Mouse (Mus musculus) adrenal gland, adult (tissue): Measurements from ENCODE around the gene 1810043G02Rik.
"Not testable (repeated sequence)": the region's sequence is repeated elsewhere in the genome, so short reads cannot be mapped to it uniquely, and the experiment has no call there.

Experiments
- DNase-seq, 2 experiments: peaks; one replicate each; pipeline ENCODE4 v3.0.0; 2022 to 2023; ENCODE audit warnings: low spot score in 1 of 2; ENCODE audit not compliant: inconsistent age in 2 of 2

1810043G02Rik gene

DNA sequence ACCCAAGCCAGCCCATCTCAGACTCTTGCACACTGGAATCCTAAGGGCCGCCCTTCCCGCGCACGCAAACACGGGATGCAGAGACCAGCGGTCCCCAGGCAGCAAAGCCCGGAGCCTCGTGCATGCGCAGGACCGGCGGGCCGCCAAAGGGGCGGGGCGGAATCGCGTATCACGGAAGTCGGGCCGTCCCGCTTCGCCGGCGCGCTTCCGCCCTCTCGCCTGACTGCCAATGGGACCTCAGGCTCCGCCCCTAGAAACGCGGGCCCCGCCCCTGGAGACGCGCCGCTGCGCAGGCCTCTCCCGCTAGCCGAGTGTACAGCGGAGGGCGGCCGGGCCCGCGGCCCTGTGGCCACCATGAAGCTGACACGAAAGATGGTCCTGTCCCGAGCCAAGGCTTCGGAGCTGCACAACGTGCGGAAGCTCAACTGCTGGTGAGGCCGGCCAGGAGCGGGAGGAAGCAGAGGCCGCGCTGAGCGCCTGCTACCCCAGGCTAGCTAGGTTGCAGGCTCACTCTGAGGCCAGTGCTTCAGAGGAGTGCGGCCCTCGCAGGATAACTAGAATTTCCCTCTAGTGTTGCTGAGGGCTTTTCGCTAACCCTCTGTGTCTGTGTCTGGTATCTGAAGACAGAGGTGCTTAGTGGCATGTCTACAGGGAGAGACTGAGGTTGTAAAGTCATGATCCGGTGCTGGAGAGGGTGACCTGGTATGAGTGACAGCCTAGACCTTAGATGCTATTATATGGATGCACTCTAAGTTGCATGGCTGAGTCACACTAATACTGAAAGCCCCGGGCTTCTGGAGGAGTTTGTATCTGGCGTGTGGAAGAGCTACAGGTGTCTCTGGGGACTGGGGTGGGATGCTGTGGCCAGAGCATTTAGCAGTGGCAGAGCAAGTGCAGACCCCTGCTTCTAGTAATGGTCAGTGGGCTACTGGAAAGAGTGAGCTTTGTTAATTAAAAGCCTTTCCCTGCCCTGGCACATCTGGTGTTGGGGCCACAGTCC lies at the start of gene 1810043G02Rik:
Gene 1810043G02Rik (plus strand): TSS at position 174 of the 1,000 bp plus-strand sequence.
- peak; percentile 99 to 100 for DNase-seq

DNA sequence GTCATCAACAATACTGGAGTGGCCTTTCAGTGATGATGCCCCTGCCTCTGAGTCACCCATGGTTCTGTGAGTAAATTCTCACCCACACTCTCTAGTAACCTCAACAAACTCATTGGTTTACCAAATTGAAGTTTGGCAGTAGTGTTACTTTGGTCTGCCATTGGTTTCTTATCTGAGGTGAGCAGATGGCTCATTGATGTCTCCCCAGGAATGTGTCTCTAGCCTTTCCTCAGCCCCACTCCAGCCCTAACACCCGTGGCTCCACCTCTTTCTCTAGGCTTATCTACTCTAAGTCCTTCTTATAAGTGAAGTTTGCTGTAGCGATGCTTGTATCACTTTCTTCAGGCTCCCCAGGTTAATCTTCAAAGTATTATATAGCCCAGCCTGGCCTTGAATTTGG lies 38.6 kb upstream of the 1810043G02Rik start:
- DNase-seq = no peak

DNA sequence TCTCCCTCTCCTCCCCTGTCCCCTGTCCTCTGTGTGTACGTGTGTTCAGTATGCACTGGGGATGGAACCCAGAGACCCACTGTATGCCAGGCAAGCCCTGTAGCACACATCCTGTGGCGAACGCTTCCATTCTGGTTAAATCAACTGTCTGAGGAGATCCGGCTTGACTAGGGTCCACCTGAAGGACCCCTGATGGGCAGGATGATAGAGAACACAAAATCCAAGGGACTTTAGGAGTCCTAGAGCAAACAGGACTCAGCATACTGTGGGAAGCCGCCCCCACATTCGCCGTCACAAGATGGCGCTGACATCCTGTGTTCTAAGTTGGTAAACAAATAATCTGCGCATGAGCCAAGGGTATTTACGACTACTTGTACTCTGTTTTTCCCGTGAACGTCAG lies 27.9 kb upstream of the 1810043G02Rik start:
- DNase-seq = not testable (repeated sequence)

DNA sequence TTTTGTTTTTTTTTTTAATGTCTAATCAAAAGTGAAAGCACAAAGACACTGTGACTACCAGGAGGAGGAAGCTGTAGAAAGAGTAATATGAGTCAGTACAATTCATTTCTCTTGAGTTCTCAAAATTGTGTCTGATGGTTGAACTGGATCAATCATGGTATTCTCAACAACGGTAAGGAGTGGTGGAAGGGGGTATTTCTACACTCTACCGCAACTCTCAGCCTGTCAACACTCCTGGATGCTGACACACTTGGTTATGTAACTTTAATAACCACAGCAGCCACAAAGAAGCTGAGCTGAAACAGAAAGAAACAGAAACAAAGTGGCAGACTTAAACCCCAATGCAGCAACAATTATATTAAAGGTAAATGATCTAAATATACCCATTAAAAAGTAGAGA lies 15.6 kb upstream of the 1810043G02Rik start:
- DNase-seq = no peak

DNA sequence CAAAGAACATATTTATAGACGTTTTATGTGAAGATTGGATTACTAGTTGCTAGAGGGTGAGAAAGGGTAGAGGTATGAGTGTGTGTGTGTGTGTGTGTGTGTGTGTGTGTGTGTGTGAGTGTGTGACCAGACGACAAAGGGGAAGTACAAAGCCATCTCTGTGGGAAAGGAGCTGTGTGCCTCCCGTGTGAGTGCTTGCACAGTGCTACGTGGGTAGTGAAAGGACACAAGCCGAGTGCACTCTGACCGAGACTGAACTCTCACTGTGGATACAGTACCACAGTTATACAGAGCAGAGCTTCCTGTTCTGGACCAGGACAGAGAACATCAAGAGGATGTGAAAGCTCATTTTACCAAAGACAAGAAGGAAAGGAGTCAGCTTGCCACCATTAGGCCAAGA lies 14.4 kb upstream of the 1810043G02Rik start:
- peak in 1 of 2 experiments; percentile 24 for DNase-seq

DNA sequence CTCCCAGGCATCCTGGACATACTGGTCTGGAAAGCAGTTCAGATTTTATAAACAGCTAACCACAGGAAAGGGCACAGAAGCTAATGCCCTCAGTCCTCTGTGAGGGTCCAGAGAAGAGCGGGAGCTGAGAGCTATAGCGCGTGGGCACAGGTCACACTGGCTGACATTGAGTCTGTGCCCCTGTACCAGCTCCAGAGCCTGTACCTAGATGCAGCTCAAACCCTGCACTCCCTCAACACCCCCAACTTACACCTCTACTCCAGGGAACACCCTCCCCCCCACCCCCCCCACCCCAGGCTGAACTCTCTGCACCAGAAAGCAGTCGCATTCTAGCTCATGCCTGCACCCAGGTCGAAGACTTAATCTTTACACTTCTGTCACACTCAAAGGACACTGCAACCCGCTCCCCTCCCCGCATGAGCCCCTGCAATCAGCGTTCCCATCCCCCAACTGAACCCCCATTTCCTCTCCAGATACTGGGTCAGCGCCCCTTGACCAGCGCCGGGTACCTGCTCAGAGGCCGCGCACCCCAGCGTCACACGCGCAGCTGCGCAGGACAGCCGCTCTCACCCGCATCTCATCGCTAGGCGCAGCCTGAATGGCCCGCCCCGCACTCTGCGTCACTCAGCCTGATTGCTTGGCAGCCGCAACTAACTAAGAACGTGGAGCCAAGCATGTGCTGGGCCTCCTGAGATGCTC lies 8.9 kb upstream of the 1810043G02Rik start:
- peak; percentile 57 to 73 for DNase-seq

DNA sequence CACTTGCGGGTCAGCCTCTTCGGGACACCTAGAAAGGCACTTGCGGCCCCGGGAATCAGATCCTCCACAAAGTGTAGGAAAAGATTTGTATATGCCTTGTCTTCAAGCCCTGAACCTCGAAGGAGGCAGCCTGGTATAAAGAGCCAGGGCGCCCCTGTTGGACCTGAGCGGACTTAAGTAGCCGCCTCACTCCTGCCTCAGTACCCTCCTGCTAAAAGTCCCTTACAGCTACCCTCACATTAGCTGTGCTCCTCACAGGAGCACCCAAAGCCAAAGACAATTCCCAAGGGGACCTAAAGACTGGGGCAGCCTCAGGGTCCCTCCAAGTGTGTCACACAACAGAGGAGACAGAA lies 8.4 kb upstream of the 1810043G02Rik start:
- DNase-seq = no peak

DNA sequence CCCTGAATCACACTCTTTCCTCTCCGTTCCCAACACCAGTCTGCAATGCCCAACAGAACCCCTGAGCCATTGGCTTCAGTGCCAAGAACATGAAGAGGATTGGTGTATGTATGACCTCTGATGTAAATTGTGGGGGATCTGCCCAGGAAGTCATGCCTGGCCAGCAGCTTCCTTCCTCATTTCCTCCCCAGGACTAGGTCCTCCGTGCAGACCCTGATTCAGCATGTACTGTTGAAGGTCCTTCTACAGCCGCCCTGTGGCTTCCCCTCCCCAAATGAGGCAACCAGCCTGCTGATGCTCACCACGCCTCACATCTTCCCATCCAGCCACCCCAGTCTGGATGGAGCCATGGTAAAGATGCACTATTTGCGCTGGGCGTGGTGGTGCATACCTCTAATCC lies 7.8 kb upstream of the 1810043G02Rik start, which contains the start of gene Trpm2:
Gene Trpm2 (minus strand): TSS at position 83 of the 400 bp plus-strand sequence.
- peak in 1 of 2 experiments; percentile 52 for DNase-seq

DNA sequence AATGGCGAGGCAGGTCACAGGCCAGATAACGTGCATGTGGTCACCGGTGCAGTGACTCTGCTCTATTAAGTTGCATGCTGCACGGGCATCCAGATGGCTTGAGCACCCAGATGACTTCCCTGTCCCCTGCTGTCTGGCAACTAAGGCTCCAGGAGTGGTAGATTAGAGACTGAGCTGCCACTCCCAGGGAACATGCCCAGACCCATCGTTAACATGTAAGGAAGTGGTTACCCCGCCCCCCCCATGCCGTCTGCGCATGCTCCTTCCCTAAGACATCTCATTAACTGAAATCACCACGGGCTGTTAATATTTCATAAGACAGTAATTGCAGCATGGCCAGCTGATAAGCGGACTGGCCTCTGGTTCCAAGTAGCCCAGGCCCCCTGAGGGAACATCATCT lies 7.1 kb upstream of the 1810043G02Rik start:
- DNase-seq = no peak

DNA sequence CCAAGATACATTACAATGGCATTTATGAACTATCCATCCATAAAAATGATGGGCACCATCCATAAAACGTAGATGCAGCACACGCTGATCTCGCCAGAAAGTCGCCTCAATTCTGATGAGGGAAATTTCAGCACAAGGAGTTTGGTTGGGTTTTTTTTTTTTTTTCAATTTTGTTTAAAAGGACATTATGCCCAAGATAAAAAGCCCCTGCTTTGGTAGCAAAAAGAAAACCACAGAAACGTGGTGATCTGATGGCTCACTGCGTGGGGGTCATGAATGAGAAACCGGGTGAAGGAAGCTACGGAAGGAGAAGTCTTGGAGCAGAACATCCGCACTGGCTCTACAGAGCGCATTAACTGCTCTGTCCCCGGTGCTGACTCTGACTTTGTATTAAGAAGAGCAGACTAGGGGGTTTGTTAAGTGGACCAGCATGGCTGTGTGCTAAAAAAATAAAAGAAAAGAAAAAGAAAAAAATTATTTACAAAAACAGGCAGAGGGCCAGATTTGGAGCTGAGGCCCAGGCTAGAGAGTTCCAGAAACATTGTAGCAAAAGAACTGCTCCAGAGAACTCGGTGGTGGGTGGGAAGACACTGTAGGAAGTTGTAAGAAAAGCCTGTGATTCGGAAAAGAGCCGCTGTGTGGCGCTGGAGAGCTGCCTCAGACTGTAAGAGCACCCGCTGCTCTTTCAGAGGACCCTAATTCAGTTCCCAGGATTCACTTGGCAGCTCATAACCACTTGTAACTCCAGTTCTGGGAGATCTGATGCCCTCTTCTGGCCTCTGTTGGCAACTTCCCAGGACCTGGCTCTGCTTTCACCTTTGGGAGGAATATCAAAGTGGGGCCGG lies 6.4 kb upstream of the 1810043G02Rik start:
- no peak for DNase-seq

DNA sequence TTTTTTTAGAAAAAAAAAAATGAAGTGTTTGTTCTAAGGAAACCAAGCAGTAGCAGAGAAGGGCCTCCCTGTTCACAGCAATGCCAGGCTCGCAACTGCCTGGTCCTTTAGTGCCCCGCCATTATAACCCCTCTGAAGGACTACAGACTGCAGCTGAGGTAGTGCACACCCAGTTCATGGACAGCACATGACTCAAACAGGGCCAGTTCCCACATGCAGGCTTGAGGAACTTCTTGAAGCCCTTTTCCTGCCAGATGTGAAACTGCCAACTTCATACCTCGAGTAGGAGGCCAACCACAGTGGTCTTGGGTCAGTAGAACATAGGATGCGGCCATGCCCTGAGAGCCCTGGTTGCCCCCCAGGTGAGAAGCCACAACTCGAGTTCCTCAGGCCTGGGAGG lies 4.0 kb upstream of the 1810043G02Rik start:
- no peak for DNase-seq

DNA sequence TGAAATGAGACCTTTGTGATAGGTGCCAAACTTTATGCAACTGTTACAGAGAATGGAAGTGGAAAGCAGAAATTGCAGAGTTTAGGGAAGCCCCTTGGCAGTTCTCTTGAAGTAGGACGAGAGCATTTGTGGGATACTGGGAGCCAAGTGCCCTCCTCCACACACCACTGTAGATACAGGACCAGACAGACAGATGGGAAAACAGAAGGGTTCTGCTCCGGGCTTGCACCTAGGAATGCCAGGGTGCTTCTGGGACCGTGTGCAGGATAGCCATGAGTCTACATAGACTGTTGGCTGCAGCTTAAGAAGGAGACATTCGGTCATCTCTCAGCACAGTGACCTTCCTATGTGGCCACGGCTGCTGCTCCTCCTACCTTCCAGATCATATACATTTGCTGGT lies 3.5 kb upstream of the 1810043G02Rik start:
- DNase-seq = no peak

DNA sequence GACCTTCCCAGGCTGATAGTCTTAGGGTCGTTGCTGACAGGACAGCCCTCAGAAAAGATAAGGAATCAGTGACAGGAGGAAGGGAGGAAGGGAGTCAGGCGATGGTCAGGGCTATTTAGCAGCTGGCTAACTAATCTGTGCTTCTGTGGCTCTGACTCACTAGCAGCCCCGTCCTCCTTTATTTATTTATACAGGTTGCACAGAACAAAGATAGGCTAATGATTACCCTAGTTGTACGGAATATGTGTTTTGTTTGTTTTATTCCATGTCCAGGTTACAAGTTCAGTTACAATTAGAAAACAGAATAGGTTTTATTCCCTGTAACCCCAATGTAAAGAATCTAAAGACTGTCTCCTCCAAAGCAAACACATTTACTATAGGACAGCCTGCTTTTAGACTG lies 2.7 kb upstream of the 1810043G02Rik start:
- DNase-seq = no peak

DNA sequence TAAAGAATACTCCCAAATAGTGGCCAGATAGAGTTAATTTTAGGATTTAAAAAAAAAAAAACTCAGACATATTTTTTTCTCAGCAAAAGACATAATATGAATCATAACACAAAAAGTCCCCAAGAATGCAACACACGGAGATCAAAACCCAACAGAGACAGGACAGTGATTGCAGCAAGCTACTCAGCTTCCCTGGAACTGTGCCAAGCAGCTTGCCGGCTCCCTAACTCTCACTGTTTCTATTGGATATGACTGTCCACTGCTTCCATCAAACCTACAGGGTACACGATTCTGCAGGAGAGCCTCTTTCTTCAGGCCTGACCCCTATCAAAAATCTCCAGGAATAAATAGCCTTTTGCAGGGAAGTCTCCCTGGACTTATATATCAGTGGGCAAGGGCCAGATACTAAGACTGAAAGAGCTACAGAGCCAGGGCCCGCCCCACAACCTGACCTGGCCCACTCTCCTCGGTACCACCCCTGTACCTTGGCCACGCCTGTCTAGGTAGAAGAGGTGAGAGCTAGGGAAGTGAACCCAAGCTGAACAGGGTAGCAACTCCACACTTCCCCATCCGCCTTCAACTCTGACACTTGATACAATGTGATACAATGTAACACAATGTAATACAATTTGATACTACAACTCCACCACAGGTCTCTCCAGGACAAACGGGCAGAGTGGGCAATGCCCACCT lies 1.7 kb upstream of the 1810043G02Rik start:
- DNase-seq = peak; percentile 56 to 59

DNA sequence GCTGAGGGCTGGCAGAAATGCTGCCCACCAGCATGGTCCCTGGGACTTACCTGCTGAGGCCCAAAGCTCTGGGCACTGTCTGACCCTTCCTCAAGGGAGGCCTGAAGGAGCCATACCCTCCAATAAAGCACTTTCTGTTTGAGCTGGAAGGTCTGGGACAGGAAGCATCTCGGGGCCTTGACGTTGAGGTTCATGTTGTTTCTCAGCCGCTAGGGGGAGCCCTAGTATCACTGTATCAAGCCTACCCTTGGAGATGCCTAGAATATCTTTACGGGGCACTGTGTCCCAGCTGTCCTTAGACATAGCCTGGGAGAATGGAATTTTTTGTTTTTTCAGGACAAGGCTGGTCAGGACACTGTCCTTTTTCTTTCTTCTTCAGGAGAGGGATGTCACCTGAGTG lies 6.3 kb downstream of the 1810043G02Rik start:
- DNase-seq = peak; percentile 72 to 91

DNA sequence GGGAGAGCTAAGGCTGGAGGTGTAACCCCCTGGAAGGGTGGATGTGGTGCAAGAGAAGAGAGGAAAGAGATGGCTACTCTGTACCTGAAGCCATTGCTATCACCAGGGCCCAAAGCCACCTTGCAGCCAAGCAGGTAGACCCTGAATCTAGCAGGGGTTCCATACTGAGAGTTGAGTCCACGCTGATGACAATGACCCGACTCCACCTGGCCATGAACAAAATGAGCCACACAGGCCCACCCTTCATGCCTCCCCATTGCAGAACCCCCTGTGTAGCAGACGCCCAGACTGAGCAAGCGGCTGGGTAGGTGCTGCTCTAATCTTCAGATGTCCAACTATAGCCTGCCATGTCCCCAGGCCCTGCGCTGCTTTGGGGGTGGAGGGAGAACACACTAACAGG lies 7.5 kb downstream of the 1810043G02Rik start:
- no peak for DNase-seq

DNA sequence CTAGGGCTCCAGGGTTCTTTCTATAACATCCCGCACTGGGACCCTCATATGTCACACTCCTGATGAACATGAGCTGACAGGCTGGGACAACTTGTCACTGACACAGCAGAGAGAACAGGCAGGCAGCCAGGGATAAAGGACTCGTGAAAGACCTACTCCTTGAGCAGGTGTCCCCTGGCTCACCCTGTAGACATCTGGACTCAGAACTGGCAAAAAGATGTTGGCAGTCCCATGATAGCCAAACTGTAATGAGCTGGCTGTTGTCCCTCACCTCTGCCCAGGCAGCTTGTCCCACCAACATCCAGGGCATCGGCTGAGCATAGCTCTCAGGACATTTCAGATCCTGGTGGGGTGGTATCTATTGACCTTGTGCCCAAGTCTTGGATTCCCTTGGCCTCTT lies 17.3 kb downstream of the 1810043G02Rik start:
- DNase-seq = no peak

DNA sequence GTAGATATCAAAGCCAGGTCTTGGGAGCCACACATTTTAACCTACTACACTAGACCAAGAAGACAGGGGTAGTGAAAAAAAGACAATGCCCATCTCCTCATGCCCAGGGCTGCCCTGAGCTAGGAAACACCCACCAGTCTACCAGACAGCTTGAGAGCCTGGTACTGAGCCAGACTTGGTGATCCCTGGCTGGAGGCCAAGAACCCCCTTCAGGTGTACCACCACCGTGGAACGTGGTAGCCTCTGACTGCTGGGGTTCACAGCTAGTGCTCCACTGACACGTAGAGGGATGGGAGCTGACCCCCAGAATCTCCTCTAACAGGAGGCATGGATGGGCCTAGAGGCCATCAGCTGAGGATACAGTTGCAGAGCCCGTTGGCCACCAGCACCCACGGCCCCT lies 21.9 kb downstream of the 1810043G02Rik start:
- DNase-seq = no peak

DNA sequence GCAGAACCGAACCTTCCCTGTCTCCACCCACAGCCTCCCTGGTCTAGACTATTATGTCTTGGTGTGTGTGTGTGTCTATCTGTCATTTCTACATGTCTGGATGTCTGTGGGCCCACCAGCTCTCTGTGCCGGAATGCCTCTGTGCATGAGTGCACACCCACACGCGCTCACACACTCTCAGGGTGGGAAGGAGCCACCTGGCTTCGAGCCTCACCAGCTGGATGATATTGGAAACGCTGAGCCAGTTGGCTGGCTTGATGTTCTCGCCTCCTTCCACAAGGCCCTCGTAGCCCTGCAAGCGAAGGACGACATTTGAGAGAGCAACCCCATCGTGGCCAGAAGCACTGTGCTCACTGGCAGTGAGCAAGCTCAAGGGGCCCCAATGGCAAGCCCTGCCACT lies 23.5 kb downstream of the 1810043G02Rik start:
- no peak for DNase-seq

DNA sequence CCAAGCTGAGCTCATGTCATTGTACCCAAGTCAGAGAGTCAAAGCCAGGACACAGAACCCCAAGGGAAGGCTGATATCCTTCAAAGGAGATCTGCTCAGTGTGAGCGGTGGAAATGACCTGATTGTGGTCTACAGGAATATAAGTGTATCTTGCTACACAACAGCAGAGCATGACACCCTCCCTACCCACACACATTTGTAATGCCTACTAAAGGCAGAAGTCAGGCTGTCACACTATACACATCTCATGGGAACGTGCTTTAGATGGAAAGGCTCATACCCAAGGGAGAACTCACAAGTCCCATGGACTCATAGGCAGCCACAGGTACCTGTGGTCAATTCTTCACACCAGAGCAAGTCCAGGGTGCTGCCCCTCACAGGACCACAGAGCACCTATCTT lies 24.0 kb downstream of the 1810043G02Rik start:
- no peak for DNase-seq
